Mouse (Mus musculus): ENCODE data around the gene Zfp69. TPM values are rescaled to one million over a fixed set of nuclear protein-coding genes. Genes with fewer than 3 reads are reported as not detected.

Zfp69 gene
- polyA plus RNA-seq, 1 experiment = 3.2 TPM

DNA sequence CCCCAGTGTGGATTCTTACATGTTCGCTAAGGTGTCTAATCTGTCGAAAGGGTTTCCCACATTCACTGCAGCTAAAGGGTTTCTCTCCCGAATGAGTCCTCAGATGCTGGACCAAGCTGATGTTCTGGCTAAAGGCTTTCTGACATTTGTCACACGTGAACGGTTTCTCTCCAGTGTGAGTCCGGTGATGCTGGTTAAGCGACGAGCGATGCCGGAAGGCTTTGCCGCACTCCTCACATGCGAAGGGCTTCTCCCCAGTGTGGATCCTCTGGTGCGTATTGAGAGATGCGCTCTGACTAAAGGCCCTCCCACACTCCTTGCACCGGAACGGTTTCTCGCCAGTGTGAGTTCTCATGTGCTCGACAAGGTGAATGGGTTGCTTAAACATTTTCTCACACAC, 20.8 kb downstream of the Zfp69 start:
- no peak for TF ChIP-seq CTCF (IDR thresholded peaks at IDR 0.05; ENCODE audit: borderline replicate concordance, control insufficient read depth, extremely low read depth, insufficient read depth, low read length, poor library complexity)
- no peak for TF ChIP-seq POLR2A (IDR thresholded peaks at IDR 0.05; ENCODE audit: control insufficient read depth, extremely low read depth, insufficient read depth, low read length, poor library complexity)
- no peak overlapping the region for H3K27ac ChIP-seq (ENCODE audit: control insufficient read depth, insufficient read depth, low read length)
- no peaks in the 10 kb centered on the region for H3K36me3 ChIP-seq (ENCODE audit: control insufficient read depth, insufficient read depth, low read length)
- H3K27me3 ChIP-seq (ENCODE audit: control insufficient read depth, insufficient read depth, low read length) = no peaks in the 10 kb centered on the region
- WGBS = 97% methylated on average over 18 of the region's 18 CpGs
- H3K4me1 ChIP-seq (replicated peaks; ENCODE audit: control insufficient read depth, insufficient read depth, low read length) = no peaks in the 10 kb centered on the region
- no peak overlapping the region for H3K4me3 ChIP-seq (ENCODE audit: control insufficient read depth, insufficient read depth, low read length)
- DNase-seq = no peak

DNA sequence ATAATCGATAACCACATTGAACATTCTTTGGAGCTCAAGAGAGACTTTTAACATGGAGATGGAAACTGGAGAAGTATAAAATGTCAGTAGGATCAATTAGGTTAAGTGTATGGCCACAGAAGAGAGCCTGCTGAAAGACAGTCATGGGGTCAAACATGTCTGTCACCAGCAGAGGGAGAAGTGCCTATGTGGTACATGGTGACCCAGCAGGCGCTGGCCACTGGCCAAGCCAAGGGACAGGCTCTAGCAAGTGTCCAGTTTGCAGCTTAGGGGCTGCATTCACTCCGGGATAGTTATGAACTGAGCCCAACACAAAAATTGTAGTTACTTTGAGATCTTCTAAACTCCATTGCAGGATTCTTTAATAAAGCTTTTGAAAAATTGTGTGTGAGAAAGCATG, 22.8 kb downstream of the Zfp69 start:
- DNase-seq = no peak
- 94% methylated on average over 3 of the region's 3 CpGs for WGBS
- no peaks in the 10 kb centered on the region for H3K27me3 ChIP-seq (ENCODE audit: control insufficient read depth, insufficient read depth, low read length)
- no peaks in the 10 kb centered on the region for H3K4me1 ChIP-seq (replicated peaks; ENCODE audit: control insufficient read depth, insufficient read depth, low read length)
- H3K36me3 ChIP-seq (ENCODE audit: control insufficient read depth, insufficient read depth, low read length) = no peaks in the 10 kb centered on the region
- no peak for TF ChIP-seq CTCF (IDR thresholded peaks at IDR 0.05; ENCODE audit: borderline replicate concordance, control insufficient read depth, extremely low read depth, insufficient read depth, low read length, poor library complexity)
- H3K4me3 ChIP-seq (ENCODE audit: control insufficient read depth, insufficient read depth, low read length) = no peak overlapping the region
- no peak overlapping the region for H3K27ac ChIP-seq (ENCODE audit: control insufficient read depth, insufficient read depth, low read length)

DNA sequence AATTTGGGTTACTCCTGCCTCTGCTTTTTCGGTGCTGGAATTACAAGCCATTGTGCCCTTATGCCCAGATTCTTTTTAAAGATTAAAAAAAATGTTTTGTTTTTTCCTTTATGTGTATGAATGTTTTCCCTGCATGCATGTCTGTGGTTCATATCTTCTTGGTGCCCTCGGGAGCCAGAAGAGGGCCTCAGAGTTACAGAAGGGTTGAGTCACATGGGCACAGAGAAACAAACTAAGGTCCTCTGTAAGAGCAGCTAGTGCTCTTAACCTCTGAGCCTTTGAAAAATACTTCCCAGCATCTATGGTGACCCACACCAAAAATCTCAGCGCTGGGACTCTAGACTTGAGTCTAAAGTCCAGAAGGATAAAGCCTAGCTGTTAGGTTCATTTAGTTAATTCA, 26.1 kb downstream of the Zfp69 start:
- Histone ChIP-seq H3K4me1 (replicated peaks; ENCODE audit: control insufficient read depth, insufficient read depth, low read length) (no peaks in the 10 kb centered on the region; the same call in 1 of the 2 replicates), H3K27ac (ENCODE audit: control insufficient read depth, insufficient read depth, low read length) (peak overlapping the region; percentile 66), H3K27me3 (ENCODE audit: control insufficient read depth, insufficient read depth, low read length) (no peaks in the 10 kb centered on the region), H3K36me3 (ENCODE audit: control insufficient read depth, insufficient read depth, low read length) (peaks cover 8% of the 10 kb centered on the region), H3K4me3 (ENCODE audit: control insufficient read depth, insufficient read depth, low read length) (peak overlapping the region; percentile 93; the same call in 1 of the 2 replicates)
- WGBS = 12% methylated on average over 3 of the region's 3 CpGs
- no peak for TF ChIP-seq POLR2A (IDR thresholded peaks at IDR 0.05; ENCODE audit: control insufficient read depth, extremely low read depth, insufficient read depth, low read length, poor library complexity)
- no peak for TF ChIP-seq CTCF (IDR thresholded peaks at IDR 0.05; ENCODE audit: borderline replicate concordance, control insufficient read depth, extremely low read depth, insufficient read depth, low read length, poor library complexity)
- DNase-seq = peak; percentile 65

- under 1% methylated on average over 33 of the region's 33 CpGs for WGBS
- TF ChIP-seq POLR2A (IDR thresholded peaks at IDR 0.05; ENCODE audit: control insufficient read depth, extremely low read depth, insufficient read depth, low read length, poor library complexity) = peak; percentile 95
- peak; percentile 56; the same call in 1 of the 2 replicates for TF ChIP-seq CTCF (IDR thresholded peaks at IDR 0.05; ENCODE audit: borderline replicate concordance, control insufficient read depth, extremely low read depth, insufficient read depth, low read length, poor library complexity)
- no peaks in the 10 kb centered on the region for H3K27me3 ChIP-seq (ENCODE audit: control insufficient read depth, insufficient read depth, low read length)
- no peaks in the 10 kb centered on the region; the same call in 1 of the 2 replicates for H3K4me1 ChIP-seq (replicated peaks; ENCODE audit: control insufficient read depth, insufficient read depth, low read length)
- H3K4me3 ChIP-seq (ENCODE audit: control insufficient read depth, insufficient read depth, low read length) = peak within 1 kb of the TSS; percentile 93
- H3K27ac ChIP-seq (ENCODE audit: control insufficient read depth, insufficient read depth, low read length) = peak within 1 kb of the TSS; percentile 66
- peak; percentile 95 for DNase-seq
- H3K36me3 ChIP-seq (ENCODE audit: control insufficient read depth, insufficient read depth, low read length) = peaks cover 8% of the 10 kb centered on the region
These were observed 26.8 kb downstream of the Zfp69 start, which contains the start of gene Exo5 for GRCm38 (mm10) chr4:120924554-120925299. Gene Exo5, minus strand, starts transcription at chr4:120925017.

DNA sequence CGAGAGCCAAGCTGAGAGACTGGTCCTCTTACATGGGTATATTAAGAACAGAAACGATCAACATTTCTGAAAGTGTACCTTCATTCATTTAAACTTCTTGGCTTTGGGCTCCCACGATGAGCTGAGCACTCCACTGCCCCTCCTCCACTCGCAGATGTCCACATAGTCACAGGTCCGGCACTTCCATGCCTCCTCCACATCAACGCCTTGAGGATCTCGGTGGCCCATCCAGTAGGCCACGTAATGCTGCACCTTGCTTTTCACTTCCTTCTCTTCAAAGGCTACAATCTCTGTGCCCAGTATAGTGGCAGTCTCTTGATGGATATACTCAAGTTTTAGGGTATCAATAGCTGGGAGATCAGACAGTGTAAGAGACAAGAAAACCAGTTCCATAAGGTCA, 30.0 kb downstream of the Zfp69 start:
- no peak overlapping the region for H3K4me3 ChIP-seq (ENCODE audit: control insufficient read depth, insufficient read depth, low read length)
- no peak for TF ChIP-seq CTCF (IDR thresholded peaks at IDR 0.05; ENCODE audit: borderline replicate concordance, control insufficient read depth, extremely low read depth, insufficient read depth, low read length, poor library complexity)
- no peak for TF ChIP-seq POLR2A (IDR thresholded peaks at IDR 0.05; ENCODE audit: control insufficient read depth, extremely low read depth, insufficient read depth, low read length, poor library complexity)
- H3K4me1 ChIP-seq (replicated peaks; ENCODE audit: control insufficient read depth, insufficient read depth, low read length) = no peaks in the 10 kb centered on the region; the same call in 1 of the 2 replicates
- peaks cover 8% of the 10 kb centered on the region for H3K36me3 ChIP-seq (ENCODE audit: control insufficient read depth, insufficient read depth, low read length)
- H3K27ac ChIP-seq (ENCODE audit: control insufficient read depth, insufficient read depth, low read length) = no peak overlapping the region
- no peaks in the 10 kb centered on the region for H3K27me3 ChIP-seq (ENCODE audit: control insufficient read depth, insufficient read depth, low read length)
- WGBS = 97% methylated on average over 8 of the region's 8 CpGs
- no peak for DNase-seq

- 33% methylated on average over 4 of the region's 4 CpGs for WGBS
- Histone ChIP-seq H3K36me3 (ENCODE audit: control insufficient read depth, insufficient read depth, low read length) (no peaks in the 10 kb centered on the region), H3K27me3 (ENCODE audit: control insufficient read depth, insufficient read depth, low read length) (no peaks in the 10 kb centered on the region), H3K27ac (ENCODE audit: control insufficient read depth, insufficient read depth, low read length) (no peak overlapping the region), H3K4me1 (replicated peaks; ENCODE audit: control insufficient read depth, insufficient read depth, low read length) (no peaks in the 10 kb centered on the region), H3K4me3 (ENCODE audit: control insufficient read depth, insufficient read depth, low read length) (no peak overlapping the region)
- TF ChIP-seq POLR2A (IDR thresholded peaks at IDR 0.05; ENCODE audit: control insufficient read depth, extremely low read depth, insufficient read depth, low read length, poor library complexity) (no peak), CTCF (IDR thresholded peaks at IDR 0.05; ENCODE audit: borderline replicate concordance, control insufficient read depth, extremely low read depth, insufficient read depth, low read length, poor library complexity) (no peak)
- no peak for DNase-seq
These were observed 37.0 kb downstream of the Zfp69 start for GRCm38 (mm10) chr4:120914501-120914900.
